Mouse (Mus musculus) erythroblast, embryonic 14.5 days (primary cell): ENCODE measurements around the gene Frmpd2.

ENCODE experiments used
- GATA1 ChIP-seq: IDR thresholded peaks from 2 replicates; pipeline ENCODE4 v1.6.1; 2012; ENCODE audit warnings: low read length, inconsistent platforms, mixed read lengths
- TAL1 ChIP-seq: IDR thresholded peaks from 3 replicates; pipeline ENCODE4 v1.6.1; 2012; ENCODE audit warnings: low read length, inconsistent platforms, mixed read lengths

GRCm38 (mm10) chr14:33607431-33607830 lies 135.9 kb downstream of the Frmpd2 start:
- TF ChIP-seq GATA1 = no peak
- TF ChIP-seq TAL1 = no peak
